Mouse (Mus musculus): Measurements from ENCODE around the gene Phka1. TPM values are rescaled to one million over a fixed set of nuclear protein-coding genes. Genes with fewer than 3 reads are reported as not detected.

Phka1 gene
- polyA plus RNA-seq, 1 experiment = 4.9 TPM

- no peak for TF ChIP-seq CTCF (IDR thresholded peaks at IDR 0.05; ENCODE audit: low read depth, low read length)
- no peak for TF ChIP-seq POLR2A (IDR thresholded peaks at IDR 0.05; ENCODE audit: borderline replicate concordance, low read depth, low read length)
- H3K27ac ChIP-seq (ENCODE audit: insufficient read depth, low read depth, low read length) = no peak overlapping the region
- no peaks in the 10 kb centered on the region for H3K4me1 ChIP-seq (ENCODE audit: control insufficient read depth, insufficient read depth, low read length)
Observed at GRCm38 (mm10) chrX:102571186-102571585, 72.9 kb downstream of the Phka1 start.

GRCm38 (mm10) chrX:102556906-102557305 lies 87.1 kb downstream of the Phka1 start:
- Histone ChIP-seq H3K4me3 (ENCODE audit: insufficient read depth, low read length) (no peak overlapping the region), H3K27ac (ENCODE audit: insufficient read depth, low read depth, low read length) (no peak overlapping the region), H3K4me1 (ENCODE audit: control insufficient read depth, insufficient read depth, low read length) (peaks cover 4% of the 10 kb centered on the region; the same call in 1 of the 2 replicates)
- TF ChIP-seq POLR2A (IDR thresholded peaks at IDR 0.05; ENCODE audit: borderline replicate concordance, low read depth, low read length) (no peak), CTCF (IDR thresholded peaks at IDR 0.05; ENCODE audit: low read depth, low read length) (no peak)

More at GRCm38 (mm10) chrX:102571186-102571585, 72.9 kb downstream of the Phka1 start:
- no peak overlapping the region for H3K4me3 ChIP-seq (ENCODE audit: insufficient read depth, low read length)

- TF ChIP-seq CTCF (IDR thresholded peaks at IDR 0.05; ENCODE audit: low read depth, low read length) = no peak
- TF ChIP-seq POLR2A (IDR thresholded peaks at IDR 0.05; ENCODE audit: borderline replicate concordance, low read depth, low read length) = no peak
- Histone ChIP-seq H3K27ac (ENCODE audit: insufficient read depth, low read depth, low read length) (no peak overlapping the region), H3K4me1 (ENCODE audit: control insufficient read depth, insufficient read depth, low read length) (0 out of 2 replicates have a peak, but pooled peaks cover 3% of the 10 kb centered on the region), H3K4me3 (ENCODE audit: insufficient read depth, low read length) (no peak overlapping the region)
Observed at GRCm38 (mm10) chrX:102509205-102509604, 134.8 kb downstream of the Phka1 start.

- H3K27ac ChIP-seq (ENCODE audit: insufficient read depth, low read depth, low read length) = peak within 1 kb of the TSS; percentile 55
- 0 out of 2 replicates have a peak, but pooled peaks cover 3% of the 10 kb centered on the region for H3K4me1 ChIP-seq (ENCODE audit: control insufficient read depth, insufficient read depth, low read length)
- peak within 1 kb of the TSS; percentile 79 for H3K4me3 ChIP-seq (ENCODE audit: insufficient read depth, low read length)
- TF ChIP-seq CTCF (IDR thresholded peaks at IDR 0.05; ENCODE audit: low read depth, low read length) (no peak), POLR2A (IDR thresholded peaks at IDR 0.05; ENCODE audit: borderline replicate concordance, low read depth, low read length) (no peak)
Observed at GRCm38 (mm10) chrX:102504644-102505481, 139.2 kb downstream of the Phka1 start, which contains the start of gene Hdac8. Hdac8 (minus strand) TSS chrX:102505359.

GRCm38 (mm10) chrX:102504179-102504578 lies 139.9 kb downstream of the Phka1 start:
- TF ChIP-seq CTCF (IDR thresholded peaks at IDR 0.05; ENCODE audit: low read depth, low read length) (no peak), POLR2A (IDR thresholded peaks at IDR 0.05; ENCODE audit: borderline replicate concordance, low read depth, low read length) (no peak)
- Histone ChIP-seq H3K27ac (ENCODE audit: insufficient read depth, low read depth, low read length) (no peak overlapping the region), H3K4me3 (ENCODE audit: insufficient read depth, low read length) (peak overlapping the region; percentile 79), H3K4me1 (ENCODE audit: control insufficient read depth, insufficient read depth, low read length) (no peaks in the 10 kb centered on the region)

- Histone ChIP-seq H3K4me3 (ENCODE audit: insufficient read depth, low read length) (no peak overlapping the region), H3K4me1 (ENCODE audit: control insufficient read depth, insufficient read depth, low read length) (no peaks in the 10 kb centered on the region; the same call in 1 of the 2 replicates), H3K27ac (ENCODE audit: insufficient read depth, low read depth, low read length) (no peak overlapping the region)
- TF ChIP-seq POLR2A (IDR thresholded peaks at IDR 0.05; ENCODE audit: borderline replicate concordance, low read depth, low read length) = no peak
- TF ChIP-seq CTCF (IDR thresholded peaks at IDR 0.05; ENCODE audit: low read depth, low read length) = no peak
Observed at GRCm38 (mm10) chrX:102493992-102494730, 149.9 kb downstream of the Phka1 start.

- no peak overlapping the region for H3K4me3 ChIP-seq (ENCODE audit: insufficient read depth, low read length)
- no peak overlapping the region for H3K27ac ChIP-seq (ENCODE audit: insufficient read depth, low read depth, low read length)
- peaks cover 5% of the 10 kb centered on the region for H3K4me1 ChIP-seq (ENCODE audit: control insufficient read depth, insufficient read depth, low read length)
- no peak for TF ChIP-seq CTCF (IDR thresholded peaks at IDR 0.05; ENCODE audit: low read depth, low read length)
- TF ChIP-seq POLR2A (IDR thresholded peaks at IDR 0.05; ENCODE audit: borderline replicate concordance, low read depth, low read length) = no peak
Observed at GRCm38 (mm10) chrX:102485575-102485974, 158.5 kb downstream of the Phka1 start.

- peaks cover 5% of the 10 kb centered on the region for H3K4me1 ChIP-seq (ENCODE audit: control insufficient read depth, insufficient read depth, low read length)
- no peak overlapping the region for H3K4me3 ChIP-seq (ENCODE audit: insufficient read depth, low read length)
- TF ChIP-seq POLR2A (IDR thresholded peaks at IDR 0.05; ENCODE audit: borderline replicate concordance, low read depth, low read length) = no peak
- no peak for TF ChIP-seq CTCF (IDR thresholded peaks at IDR 0.05; ENCODE audit: low read depth, low read length)
- no peak overlapping the region for H3K27ac ChIP-seq (ENCODE audit: insufficient read depth, low read depth, low read length)
Observed at GRCm38 (mm10) chrX:102479665-102480064, 164.4 kb downstream of the Phka1 start.

GRCm38 (mm10) chrX:102478965-102479364 lies 165.1 kb downstream of the Phka1 start:
- TF ChIP-seq CTCF (IDR thresholded peaks at IDR 0.05; ENCODE audit: low read depth, low read length) (no peak), POLR2A (IDR thresholded peaks at IDR 0.05; ENCODE audit: borderline replicate concordance, low read depth, low read length) (no peak)
- Histone ChIP-seq H3K4me3 (ENCODE audit: insufficient read depth, low read length) (no peak overlapping the region), H3K4me1 (ENCODE audit: control insufficient read depth, insufficient read depth, low read length) (peaks cover 5% of the 10 kb centered on the region), H3K27ac (ENCODE audit: insufficient read depth, low read depth, low read length) (no peak overlapping the region)
